Mouse (Mus musculus): Measurements from ENCODE around the gene Aqp11. TPM values are rescaled to one million over a fixed set of nuclear protein-coding genes. Genes with fewer than 3 reads are reported as not detected.
A peak's percentile ranks its signal among the peaks of the same experiment; 100 is the strongest.

Aqp11 gene
- 17.9 and 28.3 TPM in 2 replicates for total RNA-seq (2014; fragmentation: Nextera tagmentation)
- 8.9 and 11.0 TPM in 2 replicates for total RNA-seq (2017)
- polyA plus RNA-seq (2012): 17.2 and 18.0 TPM in 2 replicates

- H3K4me1 ChIP-seq (ENCODE audit: insufficient read depth, low read depth, low read length): peaks cover 68% of the 10 kb centered on the region
- no peaks in the 10 kb centered on the region for H3K27me3 ChIP-seq (ENCODE audit: insufficient read depth, low read length)
- peak within 1 kb of the TSS; percentile 98 for H3K4me3 ChIP-seq (ENCODE audit: low read depth, low read length)
- TF ChIP-seq GATA2 (IDR thresholded peaks at IDR 0.05; ENCODE audit: borderline replicate concordance, low read depth, low read length) (no peak), CTCF (IDR thresholded peaks at IDR 0.05; ENCODE audit: low read depth, low read length) (no peak), GATA1 (IDR thresholded peaks at IDR 0.05; ENCODE audit: borderline replicate concordance, low read length) (no peak), TAL1 (conservative IDR thresholded peaks at IDR 0.05; ENCODE audit: low read depth, low read length) (no peak), POLR2AphosphoS5 (IDR thresholded peaks at IDR 0.05; ENCODE audit: insufficient replicate concordance, low read depth, low read length) (no peak)
- H3K9me3 ChIP-seq (replicated peaks): no peaks in the 10 kb centered on the region
- H3K36me3 ChIP-seq (replicated peaks): peaks cover 19% of the 10 kb centered on the region
- ATAC-seq (ENCODE audit: extremely low read depth, insufficient number of reproducible peaks, low FRiP score, poor library complexity, severe bottlenecking) (peak; percentile 73), DNase-seq (ENCODE audit: low spot score) (peak; percentile 91)
These were observed at the start of gene Aqp11 for GRCm38 (mm10) chr7:97737638-97738456. Gene Aqp11 (minus strand): TSS chr7:97738289.

- Histone ChIP-seq H3K4me3 (ENCODE audit: low read depth, low read length) (no peak overlapping the region), H3K36me3 (replicated peaks) (no peaks in the 10 kb centered on the region), H3K27me3 (ENCODE audit: insufficient read depth, low read length) (peaks cover 25% of the 10 kb centered on the region), H3K9me3 (replicated peaks) (peaks cover 5% of the 10 kb centered on the region), H3K4me1 (ENCODE audit: insufficient read depth, low read depth, low read length) (peaks cover 16% of the 10 kb centered on the region)
- DNase-seq (ENCODE audit: low spot score): no peak
- ATAC-seq (ENCODE audit: extremely low read depth, insufficient number of reproducible peaks, low FRiP score, poor library complexity, severe bottlenecking): no peak
- TF ChIP-seq GATA1 (IDR thresholded peaks at IDR 0.05; ENCODE audit: borderline replicate concordance, low read length) (no peak), CTCF (IDR thresholded peaks at IDR 0.05; ENCODE audit: low read depth, low read length) (no peak), TAL1 (conservative IDR thresholded peaks at IDR 0.05; ENCODE audit: low read depth, low read length) (no peak), GATA2 (IDR thresholded peaks at IDR 0.05; ENCODE audit: borderline replicate concordance, low read depth, low read length) (no peak), POLR2AphosphoS5 (IDR thresholded peaks at IDR 0.05; ENCODE audit: insufficient replicate concordance, low read depth, low read length) (no peak)
These were observed 45.4 kb upstream of the Aqp11 start for GRCm38 (mm10) chr7:97783523-97783922.

- ATAC-seq (ENCODE audit: extremely low read depth, insufficient number of reproducible peaks, low FRiP score, poor library complexity, severe bottlenecking): no peak
These were observed 43.4 kb upstream of the Aqp11 start for GRCm38 (mm10) chr7:97781496-97781895.

GRCm38 (mm10) chr7:97780815-97781214 lies 42.7 kb upstream of the Aqp11 start:
- no peak for DNase-seq (ENCODE audit: low spot score)
- H3K27me3 ChIP-seq (ENCODE audit: insufficient read depth, low read length): peaks cover 24% of the 10 kb centered on the region
- peak; percentile 22; the same call in 1 of the 2 replicates for ATAC-seq (ENCODE audit: extremely low read depth, insufficient number of reproducible peaks, low FRiP score, poor library complexity, severe bottlenecking)
- H3K36me3 ChIP-seq (replicated peaks): no peaks in the 10 kb centered on the region
- H3K4me1 ChIP-seq (ENCODE audit: insufficient read depth, low read depth, low read length): peaks cover 9% of the 10 kb centered on the region
- no peak overlapping the region for H3K4me3 ChIP-seq (ENCODE audit: low read depth, low read length)
- H3K9me3 ChIP-seq (replicated peaks): no peaks in the 10 kb centered on the region
- TF ChIP-seq POLR2AphosphoS5 (IDR thresholded peaks at IDR 0.05; ENCODE audit: insufficient replicate concordance, low read depth, low read length) (no peak), CTCF (IDR thresholded peaks at IDR 0.05; ENCODE audit: low read depth, low read length) (no peak)

More at GRCm38 (mm10) chr7:97781496-97781895, 43.4 kb upstream of the Aqp11 start:
- peaks cover 9% of the 10 kb centered on the region for H3K4me1 ChIP-seq (ENCODE audit: insufficient read depth, low read depth, low read length)
- TF ChIP-seq GATA2 (IDR thresholded peaks at IDR 0.05; ENCODE audit: borderline replicate concordance, low read depth, low read length) (no peak), GATA1 (IDR thresholded peaks at IDR 0.05; ENCODE audit: borderline replicate concordance, low read length) (no peak), TAL1 (conservative IDR thresholded peaks at IDR 0.05; ENCODE audit: low read depth, low read length) (no peak), CTCF (IDR thresholded peaks at IDR 0.05; ENCODE audit: low read depth, low read length) (no peak), POLR2AphosphoS5 (IDR thresholded peaks at IDR 0.05; ENCODE audit: insufficient replicate concordance, low read depth, low read length) (no peak)
- DNase-seq (ENCODE audit: low spot score): no peak
- no peak overlapping the region for H3K4me3 ChIP-seq (ENCODE audit: low read depth, low read length)
- H3K27me3 ChIP-seq (ENCODE audit: insufficient read depth, low read length): peaks cover 25% of the 10 kb centered on the region
- no peaks in the 10 kb centered on the region for H3K9me3 ChIP-seq (replicated peaks)
- no peaks in the 10 kb centered on the region for H3K36me3 ChIP-seq (replicated peaks)

- TF ChIP-seq POLR2AphosphoS5 (IDR thresholded peaks at IDR 0.05; ENCODE audit: insufficient replicate concordance, low read depth, low read length): no peak
- no peak for TF ChIP-seq TAL1 (conservative IDR thresholded peaks at IDR 0.05; ENCODE audit: low read depth, low read length)
- no peak for TF ChIP-seq CTCF (IDR thresholded peaks at IDR 0.05; ENCODE audit: low read depth, low read length)
- TF ChIP-seq GATA2 (IDR thresholded peaks at IDR 0.05; ENCODE audit: borderline replicate concordance, low read depth, low read length): no peak
- TF ChIP-seq GATA1 (IDR thresholded peaks at IDR 0.05; ENCODE audit: borderline replicate concordance, low read length): no peak
These were observed 42.1 kb upstream of the Aqp11 start for GRCm38 (mm10) chr7:97780222-97780621.

GRCm38 (mm10) chr7:97777191-97777590 lies 39.1 kb upstream of the Aqp11 start:
- Histone ChIP-seq H3K4me3 (ENCODE audit: low read depth, low read length) (no peak overlapping the region), H3K27me3 (ENCODE audit: insufficient read depth, low read length) (peaks cover 22% of the 10 kb centered on the region), H3K36me3 (replicated peaks) (no peaks in the 10 kb centered on the region), H3K9me3 (replicated peaks) (no peaks in the 10 kb centered on the region), H3K4me1 (ENCODE audit: insufficient read depth, low read depth, low read length) (peaks cover 9% of the 10 kb centered on the region)
- DNase-seq (ENCODE audit: low spot score) (no peak), ATAC-seq (ENCODE audit: extremely low read depth, insufficient number of reproducible peaks, low FRiP score, poor library complexity, severe bottlenecking) (no peak)
- TF ChIP-seq GATA1 (IDR thresholded peaks at IDR 0.05; ENCODE audit: borderline replicate concordance, low read length): no peak
- TF ChIP-seq TAL1 (conservative IDR thresholded peaks at IDR 0.05; ENCODE audit: low read depth, low read length): no peak
- no peak for TF ChIP-seq POLR2AphosphoS5 (IDR thresholded peaks at IDR 0.05; ENCODE audit: insufficient replicate concordance, low read depth, low read length)
- TF ChIP-seq GATA2 (IDR thresholded peaks at IDR 0.05; ENCODE audit: borderline replicate concordance, low read depth, low read length): no peak

More at GRCm38 (mm10) chr7:97780222-97780621, 42.1 kb upstream of the Aqp11 start:
- H3K4me1 ChIP-seq (ENCODE audit: insufficient read depth, low read depth, low read length): peaks cover 9% of the 10 kb centered on the region
- H3K4me3 ChIP-seq (ENCODE audit: low read depth, low read length): no peak overlapping the region
- H3K36me3 ChIP-seq (replicated peaks): no peaks in the 10 kb centered on the region
- H3K27me3 ChIP-seq (ENCODE audit: insufficient read depth, low read length): peaks cover 22% of the 10 kb centered on the region
- H3K9me3 ChIP-seq (replicated peaks): no peaks in the 10 kb centered on the region
- DNase-seq (ENCODE audit: low spot score) (no peak), ATAC-seq (ENCODE audit: extremely low read depth, insufficient number of reproducible peaks, low FRiP score, poor library complexity, severe bottlenecking) (no peak)

All from G1E (cell line).